Mouse (Mus musculus) kidney, adult 8-10 months (tissue): Measurements from ENCODE around the gene Hsd17b3.
A peak's percentile ranks its signal among the peaks of the same experiment; 100 is the strongest.
"Not testable (repeated sequence)": the region's sequence is repeated elsewhere in the genome, so short reads cannot be mapped to it uniquely, and the experiment has no call there.

Experiments used
- DNase-seq, 2 experiments: peaks; one replicate each; pipeline ENCODE4 v3.0.0; 2022

Hsd17b3 gene

GRCm38 (mm10) chr13:64081012-64081919 lies 7.8 kb downstream of the Hsd17b3 start:
- peak; percentile 45 to 61 for DNase-seq

GRCm38 (mm10) chr13:64077591-64077990 lies 11.4 kb downstream of the Hsd17b3 start:
- DNase-seq, result no peak

- no peak for DNase-seq
These were observed 13.0 kb downstream of the Hsd17b3 start for GRCm38 (mm10) chr13:64076074-64076473.

- DNase-seq, result no peak
These were observed 22.4 kb downstream of the Hsd17b3 start for GRCm38 (mm10) chr13:64066653-64067052.

GRCm38 (mm10) chr13:64064276-64064675 lies 24.8 kb downstream of the Hsd17b3 start:
- peak in 1 of 2 experiments; percentile 10 for DNase-seq

GRCm38 (mm10) chr13:64060935-64061506 lies 28.0 kb downstream of the Hsd17b3 start:
- DNase-seq, result no peak

GRCm38 (mm10) chr13:64053959-64054358 lies 35.1 kb downstream of the Hsd17b3 start:
- peak in 1 of 2 experiments; percentile 55 for DNase-seq

- not testable (repeated sequence) for DNase-seq
These were observed 36.7 kb downstream of the Hsd17b3 start for GRCm38 (mm10) chr13:64052281-64052680.

GRCm38 (mm10) chr13:64050895-64051294 lies 38.1 kb downstream of the Hsd17b3 start:
- DNase-seq, result peak; percentile 34 to 42

- DNase-seq, result no peak
These were observed 39.5 kb downstream of the Hsd17b3 start for GRCm38 (mm10) chr13:64049535-64049934.

GRCm38 (mm10) chr13:64048467-64048866 lies 40.6 kb downstream of the Hsd17b3 start:
- DNase-seq, result no peak

- no peak for DNase-seq
These were observed 49.1 kb downstream of the Hsd17b3 start for GRCm38 (mm10) chr13:64039976-64040375.

- no peak for DNase-seq
These were observed 50.9 kb downstream of the Hsd17b3 start for GRCm38 (mm10) chr13:64038114-64038513.

- DNase-seq, result peak; percentile 36 to 59
These were observed 52.7 kb downstream of the Hsd17b3 start for GRCm38 (mm10) chr13:64036079-64037011.

- DNase-seq, result no peak
These were observed 54.0 kb downstream of the Hsd17b3 start for GRCm38 (mm10) chr13:64035036-64035435.

GRCm38 (mm10) chr13:64033921-64034320 lies 55.1 kb downstream of the Hsd17b3 start:
- no peak for DNase-seq

GRCm38 (mm10) chr13:64033181-64033580 lies 55.8 kb downstream of the Hsd17b3 start:
- DNase-seq, result no peak

- no peak for DNase-seq
These were observed 57.8 kb downstream of the Hsd17b3 start for GRCm38 (mm10) chr13:64031254-64031653.

GRCm38 (mm10) chr13:64030792-64031191 lies 58.2 kb downstream of the Hsd17b3 start:
- DNase-seq, result peak; percentile 78 to 86

GRCm38 (mm10) chr13:64024803-64025202 lies 64.2 kb downstream of the Hsd17b3 start:
- DNase-seq, result no peak

GRCm38 (mm10) chr13:64022786-64023468 lies 66.1 kb downstream of the Hsd17b3 start:
- DNase-seq, result no peak

GRCm38 (mm10) chr13:64020902-64021311 lies 68.1 kb downstream of the Hsd17b3 start:
- DNase-seq, result no peak
